Mouse (Mus musculus) heart, adult 2 months (tissue): Measurements from ENCODE around the gene Gnb5.

Source experiments
- CTCF ChIP-seq: fragments of 200-600 bp; IDR thresholded peaks from 2 replicates; pipeline ENCODE4 v1.8.1; 2022; ENCODE audit warnings: antibody characterized with exemption, mild to moderate bottlenecking, moderate library complexity
- POLR2A ChIP-seq: fragments of 200-500 bp; IDR thresholded peaks from 2 replicates; pipeline ENCODE4 v1.6.1; 2011; ENCODE audit warnings: mild to moderate bottlenecking, low read depth, low read length, control low read depth; ENCODE audit not compliant: insufficient read depth

GRCm38 (mm10) chr9:75348066-75348465 lies 42.0 kb downstream of the Gnb5 start:
- TF ChIP-seq POLR2A, result no peak
- TF ChIP-seq CTCF, result no peak
